Mouse (Mus musculus): ENCODE results near the gene Apoa4. TPM values are rescaled to one million over a fixed set of nuclear protein-coding genes. Genes with fewer than 3 reads are reported as not detected.
A peak's percentile ranks its signal among the peaks of the same experiment; 100 is the strongest.

Apoa4 gene
- polyA plus RNA-seq (2015; fragmentation: Nextera tagmentation; extraction: Ambion mirVana), result 0.10 and 0.15 TPM in 2 replicates

GRCm38 (mm10) chr9:46240526-46241153 is at the start of gene Apoa4:
TSS of gene Apoa4 (plus strand) at chr9:46240696.
- DNase-seq (no peak), ATAC-seq (ENCODE audit: low read depth) (no peak)
- no peak within 1 kb of the TSS for H3K4me3 ChIP-seq (replicated peaks)
- H3K36me3 ChIP-seq, result no peaks in the 10 kb centered on the region
- H3K27ac ChIP-seq, result no peak within 1 kb of the TSS
- no peaks in the 10 kb centered on the region for H3K9me3 ChIP-seq (replicated peaks)
- WGBS (ENCODE audit: insufficient replicate concordance), result 51% methylated on average over 7 of the region's 7 CpGs
- no peaks in the 10 kb centered on the region for H3K27me3 ChIP-seq
- peaks cover 7% of the 10 kb centered on the region for H3K4me1 ChIP-seq (replicated peaks)
- H3K4me2 ChIP-seq, result no peak within 1 kb of the TSS
- H3K9ac ChIP-seq, result no peak within 1 kb of the TSS

GRCm38 (mm10) chr9:46191234-46191633 is 49.3 kb upstream of the Apoa4 start:
- no peak for ATAC-seq (ENCODE audit: low read depth)
- 64% methylated on average over 8 of the region's 8 CpGs for WGBS (ENCODE audit: insufficient replicate concordance)
- no peak overlapping the region for H3K27ac ChIP-seq

DNA sequence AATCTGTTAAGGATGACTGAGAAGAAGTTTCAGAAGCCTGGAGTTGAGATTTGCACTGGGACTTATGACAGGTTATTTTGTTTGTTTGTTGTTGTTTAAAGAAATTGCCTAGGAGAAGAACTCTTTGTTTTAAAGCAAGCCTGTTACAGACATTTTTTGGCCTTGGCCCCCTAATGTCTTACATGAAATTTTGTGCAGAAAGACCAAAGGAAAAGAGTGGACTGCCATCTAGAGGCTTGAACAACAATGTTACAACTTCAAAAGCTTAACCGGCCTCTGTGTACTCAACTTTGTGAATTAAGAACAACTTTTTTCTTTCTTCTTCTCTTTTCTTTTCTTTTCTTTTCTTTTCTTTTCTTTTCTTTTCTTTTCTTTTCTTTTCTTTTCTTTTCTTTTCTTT is 48.9 kb upstream of the Apoa4 start:
- Histone ChIP-seq H3K9ac (no peak overlapping the region), H3K27ac (no peak overlapping the region), H3K4me1 (replicated peaks) (peaks cover 3% of the 10 kb centered on the region; the same call in 1 of the 2 replicates), H3K36me3 (peaks cover 27% of the 10 kb centered on the region), H3K4me2 (no peak overlapping the region), H3K27me3 (no peaks in the 10 kb centered on the region), H3K4me3 (replicated peaks) (no peak overlapping the region), H3K9me3 (replicated peaks) (no peaks in the 10 kb centered on the region)
- ATAC-seq (ENCODE audit: low read depth) (no peak), DNase-seq (no peak)
- 55% methylated on average over 1 of the region's 1 CpGs for WGBS (ENCODE audit: insufficient replicate concordance)

More at GRCm38 (mm10) chr9:46191234-46191633, 49.3 kb upstream of the Apoa4 start:
- no peaks in the 10 kb centered on the region for H3K9me3 ChIP-seq (replicated peaks)
- H3K36me3 ChIP-seq, result peaks cover 23% of the 10 kb centered on the region
- no peak for DNase-seq
- no peaks in the 10 kb centered on the region for H3K4me1 ChIP-seq (replicated peaks)
- no peak overlapping the region for H3K4me2 ChIP-seq
- no peak overlapping the region for H3K9ac ChIP-seq
- no peaks in the 10 kb centered on the region for H3K27me3 ChIP-seq
- no peak overlapping the region for H3K4me3 ChIP-seq (replicated peaks)

DNA sequence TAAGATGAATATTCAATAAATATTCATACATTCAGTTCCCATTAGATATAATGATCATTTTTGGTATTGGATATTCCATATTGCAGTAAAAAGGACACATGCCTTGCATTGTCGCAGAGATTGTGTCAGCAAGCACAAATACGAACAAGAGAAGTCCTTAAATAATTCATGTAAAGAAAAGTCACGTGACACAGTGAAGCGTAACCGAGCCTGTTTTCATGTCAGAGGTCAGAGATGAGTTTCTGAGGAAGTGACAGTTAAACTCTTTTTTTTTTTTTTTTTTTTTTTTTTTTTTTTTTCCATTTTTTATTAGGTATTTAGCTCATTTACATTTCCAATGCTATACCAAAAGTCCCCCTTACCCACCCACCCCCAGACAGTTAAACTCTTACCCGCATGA is 47.9 kb upstream of the Apoa4 start:
- H3K9ac ChIP-seq, result no peak overlapping the region
- no peaks in the 10 kb centered on the region for H3K9me3 ChIP-seq (replicated peaks)
- ATAC-seq (ENCODE audit: low read depth), result no peak
- 78% methylated on average over 6 of the region's 6 CpGs for WGBS (ENCODE audit: insufficient replicate concordance)
- no peak for DNase-seq
- H3K4me1 ChIP-seq (replicated peaks), result peaks cover 11% of the 10 kb centered on the region
- peaks cover 28% of the 10 kb centered on the region for H3K36me3 ChIP-seq
- H3K4me3 ChIP-seq (replicated peaks), result no peak overlapping the region
- H3K4me2 ChIP-seq, result no peak overlapping the region
- H3K27me3 ChIP-seq, result no peaks in the 10 kb centered on the region
- no peak overlapping the region for H3K27ac ChIP-seq

DNA sequence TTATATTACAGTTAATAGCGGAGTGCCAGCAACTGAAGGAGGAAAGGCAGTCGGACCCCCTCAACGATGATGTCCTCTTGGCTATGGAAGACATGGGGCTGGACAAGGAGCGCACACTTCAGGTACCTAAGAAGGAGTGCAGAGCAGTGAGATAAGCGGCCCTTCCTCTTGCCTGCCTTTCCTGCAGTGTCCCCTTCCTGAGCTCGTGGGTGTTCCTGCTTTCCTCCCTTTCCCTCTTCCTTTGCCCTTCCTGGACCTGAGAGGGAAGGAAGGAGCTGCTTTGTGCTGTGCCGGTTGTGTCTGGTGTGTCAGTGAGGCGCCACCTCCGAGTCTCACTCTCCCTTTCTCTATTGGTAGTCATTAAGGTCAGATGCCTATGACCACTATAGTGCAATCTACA is 45.7 kb upstream of the Apoa4 start:
- Histone ChIP-seq H3K4me1 (replicated peaks) (peaks cover 24% of the 10 kb centered on the region), H3K4me3 (replicated peaks) (no peak overlapping the region), H3K36me3 (peaks cover 46% of the 10 kb centered on the region), H3K27ac (no peak overlapping the region), H3K9me3 (replicated peaks) (no peaks in the 10 kb centered on the region), H3K4me2 (no peak overlapping the region), H3K27me3 (no peaks in the 10 kb centered on the region), H3K9ac (no peak overlapping the region)
- 74% methylated on average over 8 of the region's 9 CpGs for WGBS (ENCODE audit: insufficient replicate concordance)
- DNase-seq, result no peak
- no peak for ATAC-seq (ENCODE audit: low read depth)

GRCm38 (mm10) chr9:46196699-46197169 is 43.8 kb upstream of the Apoa4 start:
- DNase-seq, result no peak
- Histone ChIP-seq H3K4me3 (replicated peaks) (no peak overlapping the region), H3K9me3 (replicated peaks) (no peaks in the 10 kb centered on the region), H3K36me3 (peaks cover 46% of the 10 kb centered on the region), H3K4me1 (replicated peaks) (peaks cover 32% of the 10 kb centered on the region), H3K9ac (no peak overlapping the region), H3K27me3 (no peaks in the 10 kb centered on the region), H3K4me2 (no peak overlapping the region), H3K27ac (no peak overlapping the region)
- 0 out of 2 replicates have a peak, but pooled peaks have one; percentile 20 for ATAC-seq (ENCODE audit: low read depth)
- 28% methylated on average over 12 of the region's 12 CpGs for WGBS (ENCODE audit: insufficient replicate concordance)

- Histone ChIP-seq H3K9me3 (replicated peaks) (no peaks in the 10 kb centered on the region), H3K4me1 (replicated peaks) (peaks cover 49% of the 10 kb centered on the region), H3K4me3 (replicated peaks) (no peak overlapping the region), H3K27me3 (no peaks in the 10 kb centered on the region), H3K4me2 (no peak overlapping the region), H3K9ac (no peak overlapping the region), H3K36me3 (peaks cover 53% of the 10 kb centered on the region), H3K27ac (no peak overlapping the region)
- 71% methylated on average over 9 of the region's 9 CpGs for WGBS (ENCODE audit: insufficient replicate concordance)
- DNase-seq (no peak), ATAC-seq (ENCODE audit: low read depth) (no peak)
These were observed 42.0 kb upstream of the Apoa4 start for GRCm38 (mm10) chr9:46198461-46198860.

DNA sequence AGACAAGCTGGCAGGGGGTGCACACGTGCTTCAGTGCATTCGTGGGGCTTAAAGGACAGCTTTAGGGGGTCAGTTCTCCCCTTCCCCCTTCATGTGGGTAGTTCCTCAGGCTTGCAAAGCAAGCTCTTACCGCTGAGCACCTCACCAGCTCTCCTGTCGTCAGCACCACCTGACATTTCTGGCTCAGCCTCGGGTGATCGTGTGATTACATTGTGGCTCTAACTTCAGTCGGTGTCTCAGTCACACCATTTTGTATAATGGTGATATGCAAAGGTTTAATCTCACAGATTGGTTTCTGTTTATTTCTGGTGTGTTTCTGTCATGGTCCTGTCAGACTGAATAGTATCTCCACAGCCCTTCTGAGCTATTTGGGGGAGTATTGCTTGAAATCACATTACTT is 41.6 kb upstream of the Apoa4 start:
- Histone ChIP-seq H3K27ac (no peak overlapping the region), H3K36me3 (peaks cover 51% of the 10 kb centered on the region)

GRCm38 (mm10) chr9:46199609-46200008 is 40.9 kb upstream of the Apoa4 start:
- no peak overlapping the region for H3K27ac ChIP-seq
- ATAC-seq (ENCODE audit: low read depth), result no peak
- no peak overlapping the region for H3K4me3 ChIP-seq (replicated peaks)
- H3K9me3 ChIP-seq (replicated peaks), result no peaks in the 10 kb centered on the region
- no peak overlapping the region for H3K9ac ChIP-seq
- H3K4me1 ChIP-seq (replicated peaks), result peaks cover 50% of the 10 kb centered on the region
- H3K27me3 ChIP-seq, result no peaks in the 10 kb centered on the region
- DNase-seq, result no peak
- no peak overlapping the region for H3K4me2 ChIP-seq
- peaks cover 51% of the 10 kb centered on the region for H3K36me3 ChIP-seq
- 53% methylated on average over 2 of the region's 2 CpGs for WGBS (ENCODE audit: insufficient replicate concordance)

More for the DNA sequence above, 41.6 kb upstream of the Apoa4 start:
- WGBS (ENCODE audit: insufficient replicate concordance), result 69% methylated on average over 7 of the region's 7 CpGs
- H3K9ac ChIP-seq, result no peak overlapping the region
- peaks cover 50% of the 10 kb centered on the region for H3K4me1 ChIP-seq (replicated peaks)
- DNase-seq (no peak), ATAC-seq (ENCODE audit: low read depth) (no peak)
- no peaks in the 10 kb centered on the region for H3K27me3 ChIP-seq
- H3K9me3 ChIP-seq (replicated peaks), result no peaks in the 10 kb centered on the region
- H3K4me3 ChIP-seq (replicated peaks), result no peak overlapping the region
- no peak overlapping the region for H3K4me2 ChIP-seq

DNA sequence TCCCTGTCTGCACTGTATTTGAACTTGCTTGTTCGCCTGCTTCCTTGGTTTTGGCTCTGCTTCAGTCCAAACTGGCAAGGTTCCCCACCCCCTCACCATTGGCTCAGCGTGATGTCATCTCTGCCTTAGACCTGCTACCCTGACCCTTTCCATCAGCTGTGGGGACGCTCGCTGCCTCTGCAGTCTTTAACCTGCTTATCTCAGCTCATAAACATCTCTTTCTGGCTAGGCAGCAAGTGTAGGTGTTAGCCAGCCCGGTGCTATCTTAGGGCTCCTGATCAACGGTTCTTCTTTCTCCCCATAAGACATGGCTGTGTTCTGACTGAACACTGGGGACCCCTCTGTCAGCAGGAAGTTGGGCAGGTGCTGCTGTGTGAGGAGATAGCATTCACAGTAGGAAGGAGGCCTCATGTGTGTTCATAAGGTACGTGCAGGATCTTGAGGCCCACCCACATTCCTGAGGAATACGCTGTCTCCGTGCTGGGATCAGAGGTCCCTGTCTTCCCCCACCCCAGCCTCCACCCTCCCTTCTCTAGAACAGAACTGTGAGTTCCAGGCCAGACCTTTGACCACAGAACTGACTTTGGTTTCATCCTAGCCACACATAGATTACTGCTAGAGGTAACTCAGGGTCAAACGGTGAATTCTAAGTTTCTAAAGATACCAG is 33.5 kb upstream of the Apoa4 start:
- Histone ChIP-seq H3K4me2 (no peak overlapping the region), H3K9ac (no peak overlapping the region), H3K27me3 (no peaks in the 10 kb centered on the region), H3K9me3 (replicated peaks) (no peaks in the 10 kb centered on the region), H3K27ac (peak overlapping the region; percentile 65), H3K4me1 (replicated peaks) (peaks cover 49% of the 10 kb centered on the region), H3K4me3 (replicated peaks) (no peak overlapping the region), H3K36me3 (peaks cover 44% of the 10 kb centered on the region)
- peak; percentile 81 for ATAC-seq (ENCODE audit: low read depth)
- WGBS (ENCODE audit: insufficient replicate concordance), result 19% methylated on average over 10 of the region's 10 CpGs
- DNase-seq, result no peak

DNA sequence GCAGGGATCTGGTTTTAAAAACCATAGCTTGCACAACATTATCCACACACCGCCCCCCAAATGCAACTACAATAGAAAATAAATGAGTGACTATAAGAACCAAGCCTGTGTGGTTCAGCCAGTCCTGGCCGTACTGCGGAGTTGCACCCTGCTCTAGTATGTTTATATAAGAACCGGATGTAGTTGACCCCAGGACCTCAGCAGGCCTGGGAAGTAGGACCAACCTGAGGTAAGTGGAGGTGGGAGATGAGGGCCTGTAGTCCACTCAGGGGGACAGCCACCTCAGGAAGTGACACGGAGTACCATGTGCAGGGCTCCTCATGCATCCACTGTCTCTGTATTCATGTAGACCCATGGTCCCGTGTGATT is 33.0 kb upstream of the Apoa4 start:
- no peak overlapping the region for H3K4me3 ChIP-seq (replicated peaks)
- H3K4me2 ChIP-seq, result no peak overlapping the region
- H3K9me3 ChIP-seq (replicated peaks), result no peaks in the 10 kb centered on the region
- peaks cover 44% of the 10 kb centered on the region for H3K36me3 ChIP-seq
- DNase-seq (no peak), ATAC-seq (ENCODE audit: low read depth) (no peak)
- peak overlapping the region; percentile 65 for H3K27ac ChIP-seq
- 75% methylated on average over 6 of the region's 6 CpGs for WGBS (ENCODE audit: insufficient replicate concordance)
- no peak overlapping the region; the same call in 1 of the 2 replicates for H3K9ac ChIP-seq
- peaks cover 45% of the 10 kb centered on the region for H3K4me1 ChIP-seq (replicated peaks)
- no peaks in the 10 kb centered on the region for H3K27me3 ChIP-seq

Data from liver, embryonic 13.5 days (tissue).